Mouse (Mus musculus) thymus, adult 2 months (tissue): Measurements from ENCODE around the gene B3gnt5. TPM values are rescaled to one million over a fixed set of nuclear protein-coding genes. Genes with fewer than 3 reads are reported as not detected.

Experiments
- DNase-seq: peaks from one replicate; pipeline ENCODE4 v3.0.0; 2021
- H3K27ac ChIP-seq: fragments of 200-500 bp; 2 replicates; pipeline ENCODE4 v1.5.1; 2012; ENCODE audit warnings: low read length, control low read depth; ENCODE audit not compliant: control insufficient read depth, insufficient read depth
- H3K27me3 ChIP-seq: fragments of 200-500 bp; 2 replicates; pipeline ENCODE4 v1.6.1; 2012; ENCODE audit warnings: mild to moderate bottlenecking, low read length, moderate library complexity, mixed read lengths; ENCODE audit not compliant: control insufficient read depth, insufficient read depth
- H3K36me3 ChIP-seq: fragments of 200-500 bp; 2 replicates; pipeline ENCODE4 v1.6.1; 2012; ENCODE audit warnings: mild to moderate bottlenecking, low read length, moderate library complexity; ENCODE audit not compliant: control insufficient read depth, insufficient read depth
- H3K4me1 ChIP-seq: fragments of 200-500 bp; replicated peaks from 2 replicates; pipeline ENCODE4 v1.6.1; 2012; ENCODE audit warnings: low read length; ENCODE audit not compliant: control insufficient read depth, insufficient read depth
- H3K4me3 ChIP-seq: fragments of 200-500 bp; 2 replicates; pipeline ENCODE4 v1.5.1; 2012; ENCODE audit warnings: mild to moderate bottlenecking, low read length, control low read depth, moderate library complexity; ENCODE audit not compliant: control insufficient read depth, insufficient read depth
- CTCF ChIP-seq: fragments of 200-500 bp; IDR thresholded peaks from 2 replicates; pipeline ENCODE4 v1.5.1; 2012; ENCODE audit warnings: mild to moderate bottlenecking, control low read depth, low read length, moderate library complexity, borderline replicate concordance; ENCODE audit not compliant: control insufficient read depth, poor library complexity, insufficient read depth; ENCODE audit errors: extremely low read depth
- POLR2A ChIP-seq: fragments of 200-500 bp; IDR thresholded peaks from 2 replicates; pipeline ENCODE4 v1.6.1; 2012; ENCODE audit warnings: mild to moderate bottlenecking, low read length, control low read depth, moderate library complexity; ENCODE audit not compliant: control insufficient read depth, poor library complexity, insufficient read depth; ENCODE audit errors: extremely low read depth
- WGBS: fragments of 180-500 bp; shearing (Covaris S2); methylation state at CpG from one replicate; pipeline ENCODE4 v1.1.7; 2018; 5-methylcytosine and 5-hydroxymethylcytosine counted together
- polyA plus RNA-seq: library from polyadenylated mRNA; depleted of rRNA; stranded (reverse); fragments of >200 nt; gene quantifications from 2 replicates; pipeline ENCODE4 v1.2.3, GENCODE M21; 2012; rRNA removed

The B3gnt5 gene
- polyA plus RNA-seq, 1 experiment = 2.0 TPM

GRCm38 (mm10) chr16:19766107-19766506, 6.1 kb downstream of the B3gnt5 start:
- no peak overlapping the region for H3K4me3 ChIP-seq
- TF ChIP-seq POLR2A (no peak), CTCF (no peak)
- no peak overlapping the region for H3K27ac ChIP-seq
- H3K36me3 ChIP-seq = peaks cover 3% of the 10 kb centered on the region
- peaks cover 3% of the 10 kb centered on the region for H3K4me1 ChIP-seq
- over 99% methylated on average over 3 of the region's 3 CpGs for WGBS
- no peaks in the 10 kb centered on the region for H3K27me3 ChIP-seq
- peak; percentile 13 for DNase-seq

- Histone ChIP-seq H3K27me3 (no peaks in the 10 kb centered on the region), H3K36me3 (peaks cover 3% of the 10 kb centered on the region), H3K4me1 (no peaks in the 10 kb centered on the region), H3K27ac (no peak overlapping the region), H3K4me3 (no peak overlapping the region)
- TF ChIP-seq CTCF = no peak
- no peak for TF ChIP-seq POLR2A
- no peak for DNase-seq
- WGBS = 63% methylated on average over 5 of the region's 5 CpGs
Measured at GRCm38 (mm10) chr16:19768046-19768445, 8.0 kb downstream of the B3gnt5 start.

GRCm38 (mm10) chr16:19772013-19772412, 12.0 kb downstream of the B3gnt5 start:
- TF ChIP-seq POLR2A (no peak), CTCF (no peak)
- Histone ChIP-seq H3K4me1 (no peaks in the 10 kb centered on the region), H3K27me3 (no peaks in the 10 kb centered on the region), H3K36me3 (peaks cover 3% of the 10 kb centered on the region; the same call in 1 of the 2 replicates), H3K4me3 (no peak overlapping the region), H3K27ac (no peak overlapping the region)
- no peak for DNase-seq

GRCm38 (mm10) chr16:19786386-19787090, 26.5 kb downstream of the B3gnt5 start:
- Histone ChIP-seq H3K36me3 (no peaks in the 10 kb centered on the region), H3K4me3 (no peak overlapping the region), H3K27me3 (no peaks in the 10 kb centered on the region), H3K27ac (no peak overlapping the region), H3K4me1 (no peaks in the 10 kb centered on the region)
- 73% methylated on average over 12 of the region's 12 CpGs for WGBS
- TF ChIP-seq CTCF (no peak), POLR2A (no peak)
- DNase-seq = no peak

GRCm38 (mm10) chr16:19789914-19790313, 29.9 kb downstream of the B3gnt5 start:
- TF ChIP-seq CTCF (no peak), POLR2A (no peak)
- H3K27ac ChIP-seq = no peak overlapping the region
- WGBS = 94% methylated on average over 2 of the region's 2 CpGs
- H3K36me3 ChIP-seq = no peaks in the 10 kb centered on the region
- no peaks in the 10 kb centered on the region for H3K27me3 ChIP-seq
- DNase-seq = no peak
- H3K4me3 ChIP-seq = no peak overlapping the region
- no peaks in the 10 kb centered on the region for H3K4me1 ChIP-seq

GRCm38 (mm10) chr16:19818801-19819200, 58.8 kb downstream of the B3gnt5 start:
- Histone ChIP-seq H3K27ac (no peak overlapping the region), H3K4me3 (no peak overlapping the region), H3K27me3 (no peaks in the 10 kb centered on the region), H3K4me1 (no peaks in the 10 kb centered on the region), H3K36me3 (no peaks in the 10 kb centered on the region)
- TF ChIP-seq POLR2A (no peak), CTCF (no peak)
- no peak for DNase-seq
- WGBS = 71% methylated on average over 2 of the region's 2 CpGs

Other genes starting within 250 kb of the B3gnt5 start
- not detected in 2 replicates for gene Olfr167, start 237.9 kb upstream of the B3gnt5 start, polyA plus RNA-seq
- not detected in 2 replicates for gene Olfr168, start 224.7 kb upstream of the B3gnt5 start, polyA plus RNA-seq
- gene Olfr169, start 188.4 kb upstream of the B3gnt5 start, polyA plus RNA-seq = not detected in 2 replicates
- not detected in 2 replicates for gene Olfr170, start 148.3 kb upstream of the B3gnt5 start, polyA plus RNA-seq
- not detected in 2 replicates for gene Olfr171, start 130.3 kb upstream of the B3gnt5 start, polyA plus RNA-seq
- 0.05 and 0.16 TPM in 2 replicates for gene Lamp3, start 53.8 kb upstream of the B3gnt5 start, polyA plus RNA-seq
- 54.4 and 56.9 TPM in 2 replicates for gene Klhl6, start 222.8 kb downstream of the B3gnt5 start, polyA plus RNA-seq